Mouse (Mus musculus) forebrain, embryonic 12.5 days (tissue): ENCODE data around the gene Uty. TPM values are rescaled to one million over a fixed set of nuclear protein-coding genes. Genes with fewer than 3 reads are reported as not detected.

Source experiments
- polyA plus RNA-seq: library from polyadenylated mRNA; unstranded; fragments of >200 nt; fragmentation: Nextera tagmentation; extraction: Ambion mirVana; gene quantifications from 2 replicates; pipeline ENCODE4 v1.2.1, GENCODE M21; 2016

Gene Uty
- polyA plus RNA-seq, 1 experiment from 2014 or later: 17.4 TPM

Other genes starting within 250 kb of the Uty start
- 39.2 and 49.8 TPM in 2 replicates for gene Eif2s3y, start 235.2 kb downstream of the Uty start, polyA plus RNA-seq
- gene Ddx3y, start 40.9 kb upstream of the Uty start, polyA plus RNA-seq: 23.4 and 24.3 TPM in 2 replicates
- gene Usp9y, start 214.0 kb upstream of the Uty start, polyA plus RNA-seq: not detected in 2 replicates